Comparison of ENCODE assay signal across 16 mouse cellular contexts in the genomic region with DNA sequence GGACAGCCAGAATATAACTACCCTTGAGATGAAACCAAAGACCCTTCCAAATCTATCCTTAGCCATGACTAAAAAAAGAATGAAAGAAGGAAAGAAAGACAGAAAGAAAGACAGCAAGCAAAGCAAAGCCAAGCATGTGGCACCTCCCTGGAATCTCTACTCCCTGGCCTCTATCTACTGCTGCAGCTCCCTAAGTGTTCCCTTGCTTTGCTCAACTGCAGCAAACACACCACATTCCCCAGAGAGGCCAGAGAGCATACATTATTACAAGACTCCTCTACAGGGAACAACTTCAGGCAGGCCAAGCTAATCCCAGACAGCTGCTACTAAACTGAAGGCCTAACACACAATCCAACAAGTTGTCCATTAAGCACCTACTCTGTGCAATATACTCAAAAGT. TPM values are rescaled to one million over a fixed set of nuclear protein-coding genes. Genes with fewer than 3 reads are reported as not detected.
"Had no signal": no experiment of that assay in that cellular context is flagged by ENCODE, and none has a peak within 500 bp of the region (broad histone marks: within the 10 kb centered on the region; RNA-seq: fewer than 3 reads in every experiment).

No protein-coding gene starts in this region.

- DNase-seq: kidney, postnatal 4 days; left cerebral cortex, postnatal 4 days; lung, embryonic 14.5 days; lung, postnatal 14 days; right cerebral cortex, adult 18-20 months; right cerebral cortex, postnatal 25 days; thymus, postnatal 4 days had no signal

- H3K9me3 ChIP-seq: intestine, embryonic 15.5 days; limb, embryonic 13.5 days; liver, embryonic 12.5 days; midbrain, embryonic 12.5 days had no signal

- H3K27me3 ChIP-seq: intestine, embryonic 15.5 days; limb, embryonic 13.5 days; liver, embryonic 12.5 days; midbrain, embryonic 12.5 days had no signal

- ATAC-seq: intestine, embryonic 15.5 days; liver, embryonic 12.5 days; midbrain, embryonic 16.5 days had no signal

- H3K27ac ChIP-seq: intestine, embryonic 15.5 days; layer of hippocampus, adult 2 months; limb, embryonic 13.5 days; liver, embryonic 12.5 days; midbrain, embryonic 12.5 days had no signal

- H3K4me3 ChIP-seq: intestine, embryonic 15.5 days; layer of hippocampus, adult 2 months; limb, embryonic 13.5 days; liver, embryonic 12.5 days; midbrain, embryonic 12.5 days had no signal

- H3K4me1 ChIP-seq: intestine, embryonic 15.5 days had no signal

- H3K4me2 ChIP-seq: intestine, embryonic 15.5 days; limb, embryonic 13.5 days; liver, embryonic 12.5 days; lung, embryonic 14.5 days; midbrain, embryonic 12.5 days had no signal

- H3K9ac ChIP-seq: intestine, embryonic 15.5 days; limb, embryonic 13.5 days; liver, embryonic 12.5 days; lung, embryonic 14.5 days; midbrain, embryonic 12.5 days had no signal

RNA-seq across cellular contexts. Expression of gene Nags, which starts 34.5 kb away (rescaled TPM):
- total RNA-seq: layer of hippocampus, adult 2 months; layer of hippocampus, postnatal 10 days; left cerebral cortex, adult 18-20 months had no signal
- polyA plus RNA-seq: limb, embryonic 13.5 days; lung, embryonic 14.5 days; midbrain, embryonic 12.5 days; neural tube, embryonic 14.5 days had no signal
